Mouse (Mus musculus) heart, embryonic 10.5 days (tissue): Measurements from ENCODE around the gene Ly6c2. TPM values are rescaled to one million over a fixed set of nuclear protein-coding genes. Genes with fewer than 3 reads are reported as not detected.
"Not testable (repeated sequence)": the region's sequence is repeated elsewhere in the genome, so short reads cannot be mapped to it uniquely, and the experiment has no call there.

Experiments used
- DNase-seq: peaks from one replicate; pipeline ENCODE4 v3.0.0-alpha.2; 2017; ENCODE audit warnings: low spot score
- H3K27ac ChIP-seq: fragments of 300-500 bp; sonication (generic); 2 replicates; pipeline ENCODE4 v1.5.1; 2016; ENCODE audit warnings: mild to moderate bottlenecking
- H3K27me3 ChIP-seq: fragments of 300-500 bp; sonication (generic); 2 replicates; pipeline ENCODE4 v1.6.1; 2016; ENCODE audit warnings: mild to moderate bottlenecking; ENCODE audit not compliant: poor library complexity, insufficient read depth, severe bottlenecking
- H3K36me3 ChIP-seq: fragments of 300-500 bp; sonication (generic); 2 replicates; pipeline ENCODE4 v1.6.1; 2016; ENCODE audit warnings: mild to moderate bottlenecking, moderate library complexity
- H3K4me1 ChIP-seq: fragments of 300-500 bp; sonication (generic); 2 replicates; pipeline ENCODE4 v1.6.1; 2016; ENCODE audit warnings: mild to moderate bottlenecking
- H3K4me3 ChIP-seq: fragments of 300-500 bp; sonication (generic); 2 replicates; pipeline ENCODE4 v1.5.1; 2016; ENCODE audit warnings: mild to moderate bottlenecking, moderate library complexity
- H3K9me3 ChIP-seq: fragments of 300-500 bp; sonication (generic); 2 replicates; pipeline ENCODE4 v1.6.1; 2016; ENCODE audit warnings: mild to moderate bottlenecking, moderate library complexity
- WGBS: fragments of 180-500 bp; shearing (Covaris S2); methylation state at CpG from one replicate; pipeline ENCODE4 v1.1.7; 2016; 5-methylcytosine and 5-hydroxymethylcytosine counted together
- polyA plus RNA-seq: library from polyadenylated mRNA; unstranded; fragments of >200 nt; fragmentation: Nextera tagmentation; extraction: Ambion mirVana; gene quantifications from 2 replicates; pipeline ENCODE4 v1.2.1, GENCODE M21; 2016

Ly6c2 gene
- not detected in 2 replicates for polyA plus RNA-seq

- no CpG with 5 or more reads among the region's 1 CpGs for WGBS
- H3K4me1 ChIP-seq: not testable (repeated sequence)
These were observed at the start of gene Ly6c2 for GRCm38 (mm10) chr15:75111861-75112630. Ly6c2 (minus strand) TSS chr15:75111970.

DNA sequence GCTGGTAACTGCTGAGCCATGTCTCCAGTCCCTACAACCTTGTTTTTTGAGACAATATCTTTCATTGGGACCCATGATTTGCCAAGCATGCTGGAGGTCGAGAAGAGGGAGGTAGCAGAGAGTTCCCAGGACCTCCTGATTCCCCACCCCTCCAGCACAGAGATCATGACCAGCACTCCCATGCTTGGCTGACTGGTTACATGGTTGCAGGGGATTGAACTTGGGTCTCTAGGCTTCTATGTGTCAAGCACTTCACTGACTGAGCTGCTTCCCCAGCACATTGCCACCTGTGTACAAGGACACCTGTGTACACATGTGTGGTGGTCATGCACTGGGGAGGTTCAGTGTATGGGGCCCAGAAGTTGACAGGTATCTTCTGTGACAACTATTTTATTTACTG lies 45.9 kb upstream of the Ly6c2 start:
- H3K27me3 ChIP-seq: no peaks in the 10 kb centered on the region
- WGBS: 63% methylated on average over 1 of the region's 1 CpGs

More at GRCm38 (mm10) chr15:75111861-75112630, at the start of gene Ly6c2:
- H3K27me3 ChIP-seq, DNase-seq, H3K36me3 ChIP-seq, H3K9me3 ChIP-seq, H3K4me3 ChIP-seq, H3K27ac ChIP-seq: not testable (repeated sequence)

DNA sequence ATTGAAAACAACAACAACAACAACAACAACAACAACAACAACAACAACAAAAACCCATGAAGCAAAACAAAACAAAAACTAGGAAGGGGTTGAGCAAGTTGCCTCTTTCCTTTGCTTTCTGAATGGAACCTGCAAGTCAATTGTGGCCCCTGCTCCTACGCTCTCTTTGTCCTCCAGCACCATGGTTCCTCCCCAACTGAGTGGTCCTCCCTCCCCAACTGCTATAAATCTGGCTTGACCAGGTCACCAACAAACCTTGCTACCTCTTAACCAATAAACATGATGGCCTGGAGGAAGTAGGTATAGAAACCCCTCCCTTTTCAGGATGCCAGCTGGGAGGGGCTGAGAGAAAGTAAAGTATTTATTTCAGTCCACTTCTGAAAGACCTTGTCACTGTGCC lies 43.2 kb upstream of the Ly6c2 start, which contains the start of gene Ly6g:
Ly6g (plus strand) TSS at position 301 of the 400 bp plus-strand sequence.
- Histone ChIP-seq H3K4me1 (no peaks in the 10 kb centered on the region), H3K9me3 (0 out of 2 replicates have a peak, but pooled peaks cover 7% of the 10 kb centered on the region), H3K27ac (no peak within 1 kb of the TSS), H3K36me3 (no peaks in the 10 kb centered on the region), H3K4me3 (no peak within 1 kb of the TSS), H3K27me3 (no peaks in the 10 kb centered on the region)
- no peak for DNase-seq
- 88% methylated on average over 1 of the region's 1 CpGs for WGBS

More for the DNA sequence above, 45.9 kb upstream of the Ly6c2 start:
- Histone ChIP-seq H3K27ac (no peak overlapping the region), H3K4me1 (no peaks in the 10 kb centered on the region), H3K9me3 (0 out of 2 replicates have a peak, but pooled peaks cover 7% of the 10 kb centered on the region), H3K36me3 (no peaks in the 10 kb centered on the region), H3K4me3 (no peak overlapping the region)
- peak; percentile 65 for DNase-seq

GRCm38 (mm10) chr15:75153087-75153486 lies 41.3 kb upstream of the Ly6c2 start:
- no peaks in the 10 kb centered on the region for H3K36me3 ChIP-seq
- no peak for DNase-seq
- H3K4me1 ChIP-seq: no peaks in the 10 kb centered on the region
- H3K27ac ChIP-seq: no peak overlapping the region
- no peak overlapping the region for H3K4me3 ChIP-seq
- no peaks in the 10 kb centered on the region for H3K27me3 ChIP-seq
- no peaks in the 10 kb centered on the region for H3K9me3 ChIP-seq

DNA sequence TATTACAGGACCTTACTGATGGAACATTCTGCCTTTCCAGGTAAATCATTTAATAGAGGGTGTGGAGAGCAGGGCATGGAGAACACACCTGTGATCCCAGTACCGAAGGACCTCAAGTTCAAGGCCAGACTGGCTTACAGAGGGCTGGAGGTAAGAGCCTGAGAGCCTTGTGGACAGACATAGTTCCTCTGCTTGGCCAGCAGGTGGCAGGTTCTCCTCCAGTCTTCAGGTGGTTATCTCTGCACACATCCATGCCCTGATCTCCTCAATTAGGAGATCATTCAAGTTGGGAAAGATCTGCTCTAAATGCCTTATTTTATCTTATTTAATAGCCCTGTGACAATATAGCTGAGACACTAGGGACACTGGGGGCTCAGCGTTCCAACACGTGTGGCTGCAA lies 32.0 kb upstream of the Ly6c2 start:
- H3K4me3 ChIP-seq: no peak overlapping the region
- H3K9me3 ChIP-seq: no peaks in the 10 kb centered on the region
- DNase-seq: no peak
- H3K36me3 ChIP-seq: no peaks in the 10 kb centered on the region
- no peaks in the 10 kb centered on the region for H3K4me1 ChIP-seq
- no peak overlapping the region for H3K27ac ChIP-seq
- no peaks in the 10 kb centered on the region for H3K27me3 ChIP-seq
- WGBS: 59% methylated on average over 3 of the region's 3 CpGs

DNA sequence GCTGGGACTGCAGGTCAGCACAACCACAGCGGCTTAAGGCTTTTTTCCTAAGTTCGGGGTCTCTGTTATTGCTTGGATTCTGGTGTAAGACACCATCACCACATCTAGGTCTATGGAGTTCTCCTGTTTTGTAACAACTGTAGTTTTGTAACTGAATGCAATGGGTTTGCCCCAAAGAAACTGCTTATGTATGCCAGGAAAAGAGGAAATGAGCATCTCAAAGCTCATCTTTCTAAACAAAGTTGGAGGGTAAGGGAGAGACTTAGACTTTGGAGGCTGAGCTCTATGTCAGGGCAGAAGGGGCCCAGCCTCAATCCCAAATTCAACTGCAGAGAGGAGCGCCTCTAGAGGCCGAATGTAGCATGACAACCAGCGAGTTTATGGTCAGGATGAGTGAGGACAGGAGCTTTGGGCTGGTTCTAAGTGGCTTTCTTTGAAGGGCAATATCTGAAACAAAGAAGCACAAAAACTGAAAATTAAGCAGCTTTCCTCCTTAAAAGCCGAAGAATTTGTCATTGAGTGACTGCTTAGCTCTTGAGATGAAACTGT lies 30.1 kb upstream of the Ly6c2 start:
- not testable (repeated sequence) for H3K27ac ChIP-seq, H3K9me3 ChIP-seq, H3K36me3 ChIP-seq, DNase-seq, H3K27me3 ChIP-seq, H3K4me3 ChIP-seq, H3K4me1 ChIP-seq
- WGBS: 42% methylated on average over 6 of the region's 6 CpGs

GRCm38 (mm10) chr15:75137739-75138138 lies 26.0 kb upstream of the Ly6c2 start:
- not testable (repeated sequence) for H3K9me3 ChIP-seq, H3K27me3 ChIP-seq, H3K27ac ChIP-seq, H3K4me1 ChIP-seq, H3K36me3 ChIP-seq, H3K4me3 ChIP-seq, DNase-seq
- WGBS: 71% methylated on average over 3 of the region's 3 CpGs

DNA sequence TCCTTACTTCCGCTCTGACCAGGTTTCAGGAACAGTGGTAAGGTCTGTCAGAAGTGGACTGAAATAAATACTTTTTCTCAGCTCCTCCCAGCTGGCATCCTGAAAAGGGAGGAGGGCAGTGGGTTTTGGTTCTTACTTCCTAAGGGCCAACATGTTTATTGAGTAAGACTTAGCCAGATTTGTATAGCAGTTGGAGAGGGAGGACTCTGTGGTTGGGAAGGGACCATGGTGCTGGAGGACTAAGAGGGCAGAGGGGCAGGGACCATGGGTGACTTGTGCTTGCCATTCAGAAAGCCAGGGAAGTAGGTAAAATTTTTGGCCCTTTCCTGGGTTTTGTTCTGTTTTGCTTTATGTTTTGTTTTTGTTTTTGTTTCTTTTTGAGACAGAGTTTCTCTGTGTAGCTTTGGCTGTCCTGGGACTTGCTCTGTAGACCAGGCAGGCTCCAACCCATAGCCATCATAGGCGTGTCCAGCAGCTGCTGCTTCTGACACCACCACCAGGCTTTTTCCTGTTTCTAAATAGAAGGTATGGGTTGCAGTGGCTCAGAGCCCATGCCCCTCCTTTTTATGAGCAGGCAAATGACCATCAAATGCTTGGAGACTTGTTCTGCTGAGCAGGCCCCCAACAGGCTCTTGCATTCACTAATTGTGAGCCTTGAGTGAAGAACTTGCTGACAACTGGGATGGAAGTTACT lies 23.5 kb upstream of the Ly6c2 start:
- H3K4me3 ChIP-seq, H3K27ac ChIP-seq, DNase-seq, H3K36me3 ChIP-seq, H3K9me3 ChIP-seq, H3K4me1 ChIP-seq, H3K27me3 ChIP-seq: not testable (repeated sequence)
- 75% methylated on average over 2 of the region's 2 CpGs for WGBS

DNA sequence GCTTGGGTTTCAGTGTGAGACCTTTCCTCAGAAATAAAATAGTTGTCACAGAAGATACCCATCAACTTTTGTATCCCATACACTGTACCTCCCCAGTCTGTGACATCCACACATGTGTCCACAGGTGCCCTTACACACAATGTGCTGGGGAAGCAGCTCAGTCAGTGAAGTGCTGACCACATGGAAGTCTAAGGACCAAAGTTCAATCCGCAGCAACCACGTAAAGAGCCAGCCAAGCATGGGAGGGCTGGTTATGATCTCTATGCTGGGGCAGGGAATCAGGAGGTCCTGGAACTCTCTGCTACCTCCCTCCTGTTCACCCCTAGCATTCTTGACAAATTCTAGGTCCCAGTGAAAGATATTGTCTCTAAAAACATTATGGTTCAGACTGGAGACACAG lies 20.6 kb upstream of the Ly6c2 start:
- not testable (repeated sequence) for H3K36me3 ChIP-seq, H3K27ac ChIP-seq, DNase-seq, H3K4me1 ChIP-seq, H3K9me3 ChIP-seq, H3K27me3 ChIP-seq, H3K4me3 ChIP-seq
- WGBS: 81% methylated on average over 2 of the region's 2 CpGs

DNA sequence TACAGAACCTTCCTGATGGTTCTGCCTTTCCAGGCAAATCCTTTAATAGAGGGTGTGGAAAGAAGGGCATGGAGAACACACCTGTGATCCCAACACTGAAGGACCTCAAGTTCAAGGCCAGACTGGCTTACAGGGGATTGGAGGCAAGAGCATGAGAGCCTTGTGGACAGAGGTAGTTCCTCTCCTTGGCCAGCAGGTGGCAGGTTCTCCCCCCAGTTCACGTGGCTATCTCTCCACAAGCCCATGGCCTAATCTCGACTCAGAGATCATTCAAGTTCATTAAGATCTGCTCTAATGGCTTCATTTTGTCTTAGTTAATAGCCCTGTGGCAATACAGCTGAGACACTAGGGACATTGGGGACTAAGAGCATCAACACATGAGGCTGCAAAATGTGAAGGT lies 8.3 kb upstream of the Ly6c2 start:
- Histone ChIP-seq H3K27me3 (no peaks in the 10 kb centered on the region), H3K27ac (no peak overlapping the region), H3K36me3 (no peaks in the 10 kb centered on the region), H3K4me3 (no peak overlapping the region), H3K4me1 (no peaks in the 10 kb centered on the region), H3K9me3 (no peaks in the 10 kb centered on the region)
- DNase-seq: no peak
- WGBS: 21% methylated on average over 2 of the region's 2 CpGs

DNA sequence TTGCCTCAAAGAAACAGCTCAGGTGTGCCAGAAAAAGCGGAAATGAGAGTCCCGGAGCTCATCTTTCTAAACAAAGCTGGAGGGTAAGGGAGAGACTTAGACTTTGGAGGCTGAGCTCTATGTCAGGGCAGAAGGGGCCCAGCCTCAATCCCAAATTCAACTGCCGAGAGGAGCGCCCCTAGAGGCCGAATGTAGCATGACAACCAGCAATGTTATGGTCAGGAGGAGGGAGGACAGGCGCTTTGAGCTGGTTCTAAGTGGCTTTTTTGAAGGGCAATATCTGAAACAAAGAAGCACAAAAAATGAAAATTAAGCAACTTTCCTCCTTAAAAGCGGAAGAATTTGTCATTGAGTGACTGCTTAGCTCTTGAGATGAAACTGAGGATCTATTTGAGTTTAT lies 7.0 kb upstream of the Ly6c2 start:
- H3K27ac ChIP-seq, H3K4me1 ChIP-seq, H3K36me3 ChIP-seq, H3K4me3 ChIP-seq, H3K9me3 ChIP-seq, DNase-seq, H3K27me3 ChIP-seq: not testable (repeated sequence)
- whole genome bisulfite sequencing: 18% methylated on average over 5 of the region's 7 CpGs

DNA sequence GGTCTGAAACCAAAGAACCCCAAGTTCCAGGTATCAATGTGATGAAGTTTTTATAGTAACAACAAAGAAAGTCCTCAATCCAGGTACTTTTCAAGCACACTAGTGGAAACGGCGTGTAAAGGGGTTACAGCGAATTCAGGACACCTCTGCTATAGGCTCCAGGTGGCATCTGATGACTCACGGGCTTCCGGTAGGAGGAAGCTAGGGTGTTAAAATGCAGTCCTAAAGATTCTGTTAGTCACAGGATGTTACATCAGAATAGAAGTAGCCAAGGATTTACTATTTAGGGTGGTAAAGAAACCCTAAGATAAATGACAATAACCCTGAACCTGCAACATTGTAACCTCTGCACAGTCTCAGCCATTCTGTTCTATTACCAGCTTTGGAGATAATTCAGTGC lies 5.7 kb upstream of the Ly6c2 start:
- H3K36me3 ChIP-seq, H3K4me3 ChIP-seq, H3K4me1 ChIP-seq, DNase-seq, H3K27ac ChIP-seq, H3K9me3 ChIP-seq, H3K27me3 ChIP-seq: not testable (repeated sequence)
- WGBS: 93% methylated on average over 5 of the region's 5 CpGs

DNA sequence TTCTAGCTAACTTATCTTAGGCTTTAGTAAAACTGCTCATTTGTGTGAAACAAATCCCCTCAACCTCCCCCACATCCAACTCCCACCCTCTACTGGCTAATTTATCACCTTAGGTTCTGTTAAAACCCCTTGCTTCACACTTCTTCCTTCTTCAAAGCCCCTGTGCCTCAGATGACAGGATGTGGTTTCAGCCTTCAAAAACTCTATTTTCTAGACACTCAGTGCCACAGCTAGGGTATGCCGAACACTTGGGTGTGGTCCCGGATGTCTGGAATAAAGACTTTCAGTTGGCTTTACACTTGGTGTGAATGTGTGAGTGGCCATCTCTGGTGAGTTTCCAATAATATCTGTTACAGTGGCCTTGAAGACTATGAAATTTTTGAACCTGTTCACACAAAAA lies 4.8 kb upstream of the Ly6c2 start:
- Histone ChIP-seq H3K4me1 (no peaks in the 10 kb centered on the region), H3K36me3 (no peaks in the 10 kb centered on the region), H3K27ac (no peak overlapping the region), H3K27me3 (no peaks in the 10 kb centered on the region), H3K9me3 (no peaks in the 10 kb centered on the region), H3K4me3 (no peak overlapping the region)
- no peak for DNase-seq
- 91% methylated on average over 2 of the region's 2 CpGs for WGBS
